Mouse (Mus musculus) lung, postnatal 36 days (tissue): ENCODE data around the gene Clcc1.
A peak's percentile ranks its signal among the peaks of the same experiment; 100 is the strongest.
"Not testable (repeated sequence)": the region's sequence is repeated elsewhere in the genome, so short reads cannot be mapped to it uniquely, and the experiment has no call there.

Experiments used
- DNase-seq: peaks from one replicate; pipeline ENCODE4 v3.0.0; 2022; ENCODE audit warnings: mixed read lengths

The Clcc1 gene

GRCm38 (mm10) chr3:108653710-108654379 lies at the start of gene Clcc1:
TSS of gene Clcc1 (plus strand) at chr3:108653913.
- DNase-seq: peak; percentile 97

- DNase-seq: peak; percentile 6
Observed at GRCm38 (mm10) chr3:108608906-108609305, 44.8 kb upstream of the Clcc1 start.

GRCm38 (mm10) chr3:108634761-108635160 lies 19.0 kb upstream of the Clcc1 start:
- no peak for DNase-seq

- no peak for DNase-seq
Observed at GRCm38 (mm10) chr3:108639412-108639811, 14.3 kb upstream of the Clcc1 start.

- DNase-seq: no peak
Observed at GRCm38 (mm10) chr3:108640998-108641397, 12.7 kb upstream of the Clcc1 start.

- DNase-seq: no peak
Observed at GRCm38 (mm10) chr3:108644856-108645255, 8.9 kb upstream of the Clcc1 start.

GRCm38 (mm10) chr3:108646036-108646435 lies 7.7 kb upstream of the Clcc1 start:
- no peak for DNase-seq

- DNase-seq: not testable (repeated sequence)
Observed at GRCm38 (mm10) chr3:108647681-108648080, 6.0 kb upstream of the Clcc1 start.

- DNase-seq: peak; percentile 16
Observed at GRCm38 (mm10) chr3:108652866-108653642, 659 bp upstream of the Clcc1 start.

- no peak for DNase-seq
Observed at GRCm38 (mm10) chr3:108654566-108654965, 853 bp downstream of the Clcc1 start.

- no peak for DNase-seq
Observed at GRCm38 (mm10) chr3:108655486-108655885, 1.8 kb downstream of the Clcc1 start.

- no peak for DNase-seq
Observed at GRCm38 (mm10) chr3:108658612-108659011, 4.9 kb downstream of the Clcc1 start.

- no peak for DNase-seq
Observed at GRCm38 (mm10) chr3:108660941-108661340, 7.2 kb downstream of the Clcc1 start.

GRCm38 (mm10) chr3:108676616-108677015 lies 22.9 kb downstream of the Clcc1 start:
- no peak for DNase-seq

GRCm38 (mm10) chr3:108681004-108681403 lies 27.3 kb downstream of the Clcc1 start:
- DNase-seq: no peak

GRCm38 (mm10) chr3:108683597-108683996 lies 29.9 kb downstream of the Clcc1 start:
- DNase-seq: not testable (repeated sequence)

GRCm38 (mm10) chr3:108685701-108686100 lies 32.0 kb downstream of the Clcc1 start:
- DNase-seq: no peak

- peak; percentile 12 for DNase-seq
Observed at GRCm38 (mm10) chr3:108689015-108689441, 35.3 kb downstream of the Clcc1 start.

GRCm38 (mm10) chr3:108689446-108689845 lies 35.7 kb downstream of the Clcc1 start:
- no peak for DNase-seq

- peak; percentile 22 for DNase-seq
Observed at GRCm38 (mm10) chr3:108689979-108690378, 36.3 kb downstream of the Clcc1 start.

GRCm38 (mm10) chr3:108694321-108694720 lies 40.6 kb downstream of the Clcc1 start:
- peak; percentile 46 for DNase-seq

- DNase-seq: no peak
Observed at GRCm38 (mm10) chr3:108698662-108699061, 44.9 kb downstream of the Clcc1 start.

GRCm38 (mm10) chr3:108699786-108700185 lies 46.1 kb downstream of the Clcc1 start:
- DNase-seq: no peak

- DNase-seq: no peak
Observed at GRCm38 (mm10) chr3:108701256-108701655, 47.5 kb downstream of the Clcc1 start.
